Mouse (Mus musculus): ENCODE results near the gene 4931400O07Rik.

Gene 4931400O07Rik

DNA sequence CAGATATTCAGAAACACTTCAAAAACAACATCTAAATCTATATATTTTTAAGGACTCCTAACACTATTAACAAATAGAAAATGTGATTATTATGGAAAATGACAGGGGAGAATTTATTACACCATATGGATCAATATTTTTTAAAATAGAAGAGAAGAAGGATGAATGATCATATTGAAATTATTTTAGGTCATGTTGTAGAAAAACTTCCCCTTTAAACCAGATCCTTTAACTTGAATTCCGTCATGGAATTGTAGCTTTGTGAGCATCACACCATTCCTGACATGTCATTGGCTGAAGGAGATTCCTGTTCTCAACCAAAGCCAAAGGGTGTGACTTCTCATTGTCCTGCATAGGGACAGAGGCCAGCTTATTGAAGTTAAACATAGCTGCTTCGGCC, at the start of gene 4931400O07Rik:
Gene 4931400O07Rik, plus strand, starts transcription at position 301 of the 400 bp plus-strand sequence.
- no peak for DNase-seq
